Mouse (Mus musculus) neural tube, embryonic 12.5 days (tissue): ENCODE data around the gene Slc25a26. TPM values are rescaled to one million over a fixed set of nuclear protein-coding genes. Genes with fewer than 3 reads are reported as not detected.

Source experiments
- ATAC-seq: fragments of 200-750 bp; cut with Nextera tagmentation; 2 replicates; pipeline ENCODE4 v1.8.0; 2017; ENCODE audit warnings: low read depth, mild to moderate bottlenecking, moderate TSS enrichment, moderate library complexity; ENCODE audit not compliant: low FRiP score
- H3K27ac ChIP-seq: fragments of 300-500 bp; sonication (generic); 2 replicates; pipeline ENCODE4 v1.5.1; 2016
- H3K27me3 ChIP-seq: fragments of 300-500 bp; sonication (generic); replicated peaks from 2 replicates; pipeline ENCODE4 v1.6.1; 2016; ENCODE audit warnings: mild to moderate bottlenecking
- H3K36me3 ChIP-seq: fragments of 300-500 bp; sonication (generic); 2 replicates; pipeline ENCODE4 v1.6.1; 2016; ENCODE audit warnings: mild to moderate bottlenecking
- H3K4me1 ChIP-seq: fragments of 300-500 bp; sonication (generic); 2 replicates; pipeline ENCODE4 v1.6.1; 2016
- H3K4me2 ChIP-seq: fragments of 300-500 bp; sonication (generic); replicated peaks from 2 replicates; pipeline ENCODE4 v1.6.1; 2016; ENCODE audit warnings: mild to moderate bottlenecking
- H3K4me3 ChIP-seq: fragments of 300-500 bp; sonication (generic); 2 replicates; pipeline ENCODE4 v1.5.1; 2016
- H3K9ac ChIP-seq: fragments of 300-500 bp; sonication (generic); 2 replicates; pipeline ENCODE4 v1.6.1; 2016; ENCODE audit warnings: mild to moderate bottlenecking
- H3K9me3 ChIP-seq: fragments of 300-500 bp; sonication (generic); 2 replicates; pipeline ENCODE4 v1.6.1; 2016; ENCODE audit warnings: mild to moderate bottlenecking
- WGBS: fragments of 180-500 bp; shearing (Covaris S2); methylation state at CpG from one replicate; pipeline ENCODE4 v1.1.7; 2016; 5-methylcytosine and 5-hydroxymethylcytosine counted together
- polyA plus RNA-seq: library from polyadenylated mRNA; unstranded; fragments of >200 nt; fragmentation: Nextera tagmentation; extraction: Ambion mirVana; gene quantifications from 2 replicates; pipeline ENCODE4 v1.2.1, GENCODE M21; 2016

Slc25a26 gene
- polyA plus RNA-seq, 1 experiment from 2014 or later = 8.1 TPM

- Histone ChIP-seq H3K27ac (no peak overlapping the region), H3K4me3 (no peak overlapping the region), H3K4me2 (no peak overlapping the region), H3K9ac (no peak overlapping the region), H3K27me3 (no peaks in the 10 kb centered on the region), H3K9me3 (no peaks in the 10 kb centered on the region), H3K4me1 (no peaks in the 10 kb centered on the region), H3K36me3 (peaks cover 91% of the 10 kb centered on the region)
- WGBS = 91% methylated on average over 6 of the region's 6 CpGs
- no peak for ATAC-seq
Observed at GRCm38 (mm10) chr6:94614346-94614745, 114.2 kb downstream of the Slc25a26 start.

DNA sequence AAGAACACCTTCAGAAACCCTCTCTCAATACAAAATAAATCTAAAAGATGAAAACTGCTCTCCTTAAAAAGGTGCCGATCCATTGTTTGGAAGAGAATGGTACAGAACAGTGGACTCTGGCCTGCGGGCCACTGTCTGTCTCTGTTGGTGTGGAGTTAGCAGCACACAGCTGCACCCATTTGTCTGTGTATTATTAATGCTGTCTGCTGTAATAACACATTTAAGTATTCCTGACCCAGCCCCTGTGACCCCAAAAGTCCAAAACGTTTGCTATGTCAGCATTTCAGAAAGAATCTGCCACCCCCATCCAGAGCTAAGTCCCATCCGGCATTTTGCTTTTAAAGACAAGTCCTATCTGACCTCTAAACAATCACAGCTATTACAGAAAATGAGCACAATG lies 115.8 kb downstream of the Slc25a26 start:
- Histone ChIP-seq H3K4me1 (no peaks in the 10 kb centered on the region), H3K9ac (no peak overlapping the region), H3K4me3 (no peak overlapping the region), H3K27me3 (no peaks in the 10 kb centered on the region), H3K36me3 (peaks cover 91% of the 10 kb centered on the region), H3K9me3 (no peaks in the 10 kb centered on the region), H3K27ac (no peak overlapping the region), H3K4me2 (no peak overlapping the region)
- no peak for ATAC-seq
- WGBS = 81% methylated on average over 4 of the region's 4 CpGs

DNA sequence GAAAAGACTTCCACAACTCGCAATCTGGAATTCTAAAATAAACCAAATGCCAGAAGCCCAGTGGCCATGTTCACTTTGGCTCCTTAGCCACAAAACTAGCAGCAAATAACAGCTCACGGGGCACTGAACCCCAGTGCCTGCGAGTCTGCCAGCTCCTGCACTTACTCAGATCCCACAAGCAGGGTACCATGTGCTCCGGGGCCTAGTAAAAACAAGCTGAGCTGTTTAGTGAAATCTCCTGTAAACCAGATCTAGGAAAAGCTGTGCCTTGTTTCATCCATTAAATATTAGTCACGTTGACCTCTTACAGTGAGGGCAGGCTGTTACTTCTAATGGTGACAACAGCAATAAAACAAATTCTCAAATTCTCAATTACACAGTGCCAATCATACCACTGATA lies 118.5 kb downstream of the Slc25a26 start:
- Histone ChIP-seq H3K27ac (no peak overlapping the region), H3K4me2 (no peak overlapping the region), H3K4me1 (no peaks in the 10 kb centered on the region), H3K27me3 (no peaks in the 10 kb centered on the region), H3K36me3 (peaks cover 83% of the 10 kb centered on the region), H3K9me3 (no peaks in the 10 kb centered on the region), H3K9ac (no peak overlapping the region), H3K4me3 (no peak overlapping the region)
- 92% methylated on average over 5 of the region's 5 CpGs for WGBS
- no peak for ATAC-seq

GRCm38 (mm10) chr6:94620287-94620686 lies 120.2 kb downstream of the Slc25a26 start:
- Histone ChIP-seq H3K4me2 (no peak overlapping the region), H3K4me1 (no peaks in the 10 kb centered on the region), H3K9ac (no peak overlapping the region), H3K27me3 (no peaks in the 10 kb centered on the region), H3K4me3 (no peak overlapping the region), H3K9me3 (no peaks in the 10 kb centered on the region), H3K27ac (no peak overlapping the region), H3K36me3 (peaks cover 85% of the 10 kb centered on the region)
- WGBS = 72% methylated on average over 6 of the region's 6 CpGs
- ATAC-seq = no peak

GRCm38 (mm10) chr6:94620801-94621301 lies 120.7 kb downstream of the Slc25a26 start:
- Histone ChIP-seq H3K4me2 (no peak overlapping the region), H3K4me3 (no peak overlapping the region), H3K36me3 (peaks cover 85% of the 10 kb centered on the region), H3K9me3 (no peaks in the 10 kb centered on the region), H3K9ac (no peak overlapping the region), H3K27me3 (no peaks in the 10 kb centered on the region), H3K4me1 (peaks cover 3% of the 10 kb centered on the region; the same call in 1 of the 2 replicates), H3K27ac (no peak overlapping the region)
- 85% methylated on average over 9 of the region's 9 CpGs for WGBS
- no peak for ATAC-seq

GRCm38 (mm10) chr6:94622983-94623382 lies 122.9 kb downstream of the Slc25a26 start:
- H3K36me3 ChIP-seq = peaks cover 73% of the 10 kb centered on the region
- WGBS = 82% methylated on average over 4 of the region's 4 CpGs
- no peak overlapping the region for H3K4me2 ChIP-seq
- H3K4me1 ChIP-seq = peaks cover 10% of the 10 kb centered on the region
- H3K9me3 ChIP-seq = no peaks in the 10 kb centered on the region
- ATAC-seq = peak; percentile 55
- no peak overlapping the region for H3K4me3 ChIP-seq
- H3K9ac ChIP-seq = no peak overlapping the region
- no peaks in the 10 kb centered on the region for H3K27me3 ChIP-seq
- no peak overlapping the region for H3K27ac ChIP-seq

DNA sequence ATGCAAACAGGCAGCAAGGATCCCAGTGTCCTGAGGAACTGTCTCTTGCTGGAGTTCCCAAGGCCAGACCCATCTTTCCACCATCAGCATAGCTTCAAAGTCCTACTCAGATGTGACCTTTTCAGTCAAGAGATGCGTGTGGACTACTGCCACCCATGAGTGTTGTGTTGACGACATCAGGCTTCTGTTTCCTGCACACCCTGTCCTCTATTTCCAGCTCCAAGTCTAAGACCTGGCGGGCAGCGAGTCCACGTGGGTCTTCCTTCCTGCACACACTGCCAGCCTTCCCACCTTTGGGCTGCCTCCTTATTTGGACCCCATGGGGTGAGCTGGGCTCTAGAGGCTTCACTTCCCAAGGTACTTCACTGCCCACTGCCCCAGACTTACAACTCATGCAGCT lies 124.4 kb downstream of the Slc25a26 start:
- peaks cover 57% of the 10 kb centered on the region for H3K36me3 ChIP-seq
- no peak overlapping the region for H3K9ac ChIP-seq
- H3K9me3 ChIP-seq = no peaks in the 10 kb centered on the region
- H3K27me3 ChIP-seq = no peaks in the 10 kb centered on the region
- no peak overlapping the region for H3K4me3 ChIP-seq
- no peak for ATAC-seq
- H3K4me2 ChIP-seq = no peak overlapping the region
- no peak overlapping the region for H3K27ac ChIP-seq
- H3K4me1 ChIP-seq = peaks cover 23% of the 10 kb centered on the region
- 98% methylated on average over 5 of the region's 5 CpGs for WGBS

DNA sequence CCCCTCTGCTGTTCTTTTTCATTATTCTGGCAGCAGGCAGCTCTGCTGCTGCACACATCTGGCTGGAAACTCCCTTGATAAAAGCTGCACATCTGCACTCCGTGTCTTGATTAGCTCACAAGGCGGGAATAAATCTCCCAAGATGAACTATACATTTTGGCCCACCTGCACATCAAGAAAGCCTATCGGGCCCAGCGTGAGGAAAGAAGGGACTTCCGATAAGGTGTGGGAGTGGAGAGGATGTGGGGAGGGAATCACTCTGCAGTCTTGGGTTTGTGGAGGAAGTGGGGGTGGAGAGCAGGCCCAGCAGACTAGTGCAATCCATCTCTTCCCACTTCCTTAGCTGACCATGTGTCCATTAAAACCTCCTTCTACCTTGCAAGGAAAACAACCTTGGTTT lies 125.8 kb downstream of the Slc25a26 start:
- H3K9me3 ChIP-seq = no peaks in the 10 kb centered on the region
- H3K9ac ChIP-seq = no peak overlapping the region
- H3K4me2 ChIP-seq = no peak overlapping the region
- no peak overlapping the region for H3K4me3 ChIP-seq
- WGBS = 71% methylated on average over 5 of the region's 5 CpGs
- ATAC-seq = no peak
- peaks cover 46% of the 10 kb centered on the region for H3K36me3 ChIP-seq
- no peaks in the 10 kb centered on the region for H3K27me3 ChIP-seq
- no peak overlapping the region for H3K27ac ChIP-seq
- H3K4me1 ChIP-seq = peaks cover 34% of the 10 kb centered on the region

DNA sequence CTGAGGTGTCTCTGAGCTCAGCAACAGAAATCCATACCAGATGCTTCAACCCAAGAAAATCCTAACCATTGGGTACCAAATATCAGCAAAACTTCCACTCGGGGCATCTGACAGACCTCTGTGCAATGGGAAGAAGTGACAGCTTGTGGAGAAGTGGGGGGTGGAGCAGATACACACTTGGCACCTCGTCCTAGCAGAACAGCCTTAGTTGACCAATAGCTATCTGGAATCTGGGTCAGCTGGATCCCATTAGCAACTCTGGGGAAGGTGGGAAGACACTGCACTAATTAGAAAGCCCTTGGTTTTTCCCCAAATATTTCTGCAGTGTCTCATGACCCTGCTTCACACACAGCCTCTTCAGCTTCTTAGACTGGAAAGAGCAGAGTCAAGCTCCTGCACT lies 126.7 kb downstream of the Slc25a26 start:
- ATAC-seq = no peak
- H3K4me3 ChIP-seq = no peak overlapping the region
- H3K36me3 ChIP-seq = peaks cover 37% of the 10 kb centered on the region
- H3K4me1 ChIP-seq = peaks cover 43% of the 10 kb centered on the region
- H3K9me3 ChIP-seq = no peaks in the 10 kb centered on the region
- 61% methylated on average over 2 of the region's 2 CpGs for WGBS
- H3K9ac ChIP-seq = no peak overlapping the region
- H3K4me2 ChIP-seq = no peak overlapping the region
- no peaks in the 10 kb centered on the region for H3K27me3 ChIP-seq
- H3K27ac ChIP-seq = no peak overlapping the region

GRCm38 (mm10) chr6:94627714-94628595 lies 127.8 kb downstream of the Slc25a26 start:
- Histone ChIP-seq H3K4me1 (peaks cover 52% of the 10 kb centered on the region), H3K27me3 (no peaks in the 10 kb centered on the region), H3K36me3 (peaks cover 28% of the 10 kb centered on the region), H3K27ac (no peak overlapping the region), H3K9me3 (no peaks in the 10 kb centered on the region), H3K4me3 (no peak overlapping the region), H3K9ac (no peak overlapping the region), H3K4me2 (no peak overlapping the region)
- WGBS = 34% methylated on average over 15 of the region's 15 CpGs
- no peak for ATAC-seq

DNA sequence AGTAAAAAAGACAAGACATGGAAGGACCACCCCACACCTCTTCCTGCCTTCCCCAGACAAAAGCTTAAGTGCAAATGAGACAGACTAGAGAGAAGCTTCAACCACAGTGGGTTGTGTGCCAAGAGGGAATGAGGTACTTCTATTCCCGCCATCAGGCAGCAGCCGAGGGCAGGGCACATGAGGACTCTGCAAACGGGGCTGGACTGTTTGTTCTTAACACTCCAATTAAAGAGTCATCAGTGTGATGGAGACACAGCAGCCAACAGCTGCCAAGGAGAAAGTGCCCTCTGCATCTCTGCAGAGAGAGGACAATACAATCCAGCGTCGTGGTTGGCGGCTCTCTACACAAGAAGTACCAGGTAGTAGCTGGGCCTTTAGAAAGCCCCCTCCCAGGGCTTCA lies 128.7 kb downstream of the Slc25a26 start:
- no peak overlapping the region for H3K27ac ChIP-seq
- no peak overlapping the region for H3K9ac ChIP-seq
- no peaks in the 10 kb centered on the region for H3K9me3 ChIP-seq
- WGBS = 57% methylated on average over 6 of the region's 6 CpGs
- H3K4me2 ChIP-seq = no peak overlapping the region
- ATAC-seq = no peak
- H3K4me1 ChIP-seq = peaks cover 54% of the 10 kb centered on the region
- no peaks in the 10 kb centered on the region for H3K27me3 ChIP-seq
- no peak overlapping the region for H3K4me3 ChIP-seq
- peaks cover 26% of the 10 kb centered on the region for H3K36me3 ChIP-seq

DNA sequence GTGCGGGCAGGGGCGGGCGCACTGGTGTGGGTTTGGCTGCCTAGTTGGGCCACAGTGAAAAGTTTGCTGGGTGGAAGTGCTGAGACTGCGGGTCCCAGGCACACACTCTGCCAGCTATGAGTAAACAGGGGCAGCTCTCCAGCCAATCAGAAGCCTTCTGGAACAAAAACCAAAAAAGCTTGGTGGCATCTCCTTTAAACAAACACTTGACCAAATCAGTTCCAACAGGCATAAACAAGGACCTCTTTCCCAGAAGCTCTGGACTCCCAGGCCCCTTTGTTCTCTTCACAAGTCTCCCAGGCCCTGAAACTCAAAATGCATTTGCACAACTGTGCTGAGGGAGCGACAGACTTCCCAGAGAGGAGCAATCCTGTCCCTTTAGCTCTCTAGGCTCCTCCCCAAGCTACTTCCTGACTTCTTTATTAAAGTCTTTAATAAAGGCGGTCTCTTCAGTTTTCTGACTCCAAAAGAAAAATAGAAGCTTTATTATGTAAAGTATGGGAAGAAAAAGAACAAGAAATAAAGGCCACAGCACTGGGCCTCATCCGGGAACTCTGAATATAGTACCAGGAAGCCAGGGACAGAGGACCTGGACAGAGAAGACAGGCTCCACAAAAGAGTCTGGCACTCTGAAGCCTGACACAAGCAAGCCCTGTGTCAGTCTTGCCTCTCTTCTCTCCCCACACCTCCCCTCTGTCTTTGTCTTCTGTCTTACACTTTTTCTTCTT lies 131.1 kb downstream of the Slc25a26 start:
- Histone ChIP-seq H3K4me3 (no peak overlapping the region), H3K4me2 (no peak overlapping the region), H3K27me3 (no peaks in the 10 kb centered on the region), H3K27ac (peak overlapping the region; percentile 29; the same call in 1 of the 2 replicates), H3K36me3 (peaks cover 6% of the 10 kb centered on the region), H3K4me1 (peaks cover 64% of the 10 kb centered on the region), H3K9ac (no peak overlapping the region), H3K9me3 (no peaks in the 10 kb centered on the region)
- WGBS = 52% methylated on average over 7 of the region's 7 CpGs
- peak; percentile 67 for ATAC-seq
